Mouse (Mus musculus) thymus, adult 2 months (tissue): Measurements from ENCODE around the gene Armc5. TPM values are rescaled to one million over a fixed set of nuclear protein-coding genes. Genes with fewer than 3 reads are reported as not detected.

Source experiments
- DNase-seq: peaks from one replicate; pipeline ENCODE4 v3.0.0; 2021
- H3K27ac ChIP-seq: fragments of 200-500 bp; 2 replicates; pipeline ENCODE4 v1.5.1; 2012; ENCODE audit warnings: low read length, control low read depth; ENCODE audit not compliant: control insufficient read depth, insufficient read depth
- H3K27me3 ChIP-seq: fragments of 200-500 bp; 2 replicates; pipeline ENCODE4 v1.6.1; 2012; ENCODE audit warnings: mild to moderate bottlenecking, low read length, moderate library complexity, mixed read lengths; ENCODE audit not compliant: control insufficient read depth, insufficient read depth
- H3K36me3 ChIP-seq: fragments of 200-500 bp; 2 replicates; pipeline ENCODE4 v1.6.1; 2012; ENCODE audit warnings: mild to moderate bottlenecking, low read length, moderate library complexity; ENCODE audit not compliant: control insufficient read depth, insufficient read depth
- H3K4me1 ChIP-seq: fragments of 200-500 bp; replicated peaks from 2 replicates; pipeline ENCODE4 v1.6.1; 2012; ENCODE audit warnings: low read length; ENCODE audit not compliant: control insufficient read depth, insufficient read depth
- H3K4me3 ChIP-seq: fragments of 200-500 bp; 2 replicates; pipeline ENCODE4 v1.5.1; 2012; ENCODE audit warnings: mild to moderate bottlenecking, low read length, control low read depth, moderate library complexity; ENCODE audit not compliant: control insufficient read depth, insufficient read depth
- CTCF ChIP-seq: fragments of 200-500 bp; IDR thresholded peaks from 2 replicates; pipeline ENCODE4 v1.5.1; 2012; ENCODE audit warnings: mild to moderate bottlenecking, control low read depth, low read length, moderate library complexity, borderline replicate concordance; ENCODE audit not compliant: control insufficient read depth, poor library complexity, insufficient read depth; ENCODE audit errors: extremely low read depth
- POLR2A ChIP-seq: fragments of 200-500 bp; IDR thresholded peaks from 2 replicates; pipeline ENCODE4 v1.6.1; 2012; ENCODE audit warnings: mild to moderate bottlenecking, low read length, control low read depth, moderate library complexity; ENCODE audit not compliant: control insufficient read depth, poor library complexity, insufficient read depth; ENCODE audit errors: extremely low read depth
- whole genome bisulfite sequencing: fragments of 180-500 bp; shearing (Covaris S2); methylation state at CpG from one replicate; pipeline ENCODE4 v1.1.7; 2018; 5-methylcytosine and 5-hydroxymethylcytosine counted together
- polyA plus RNA-seq: library from polyadenylated mRNA; depleted of rRNA; stranded (reverse); fragments of >200 nt; gene quantifications from 2 replicates; pipeline ENCODE4 v1.2.3, GENCODE M21; 2012

Gene Armc5
- polyA plus RNA-seq, 1 experiment: 68.6 TPM

- H3K27ac ChIP-seq: peak overlapping the region; percentile 93
- H3K36me3 ChIP-seq: peaks cover 16% of the 10 kb centered on the region
- H3K27me3 ChIP-seq: no peaks in the 10 kb centered on the region
- peak overlapping the region; percentile 88 for H3K4me3 ChIP-seq
- peaks cover 9% of the 10 kb centered on the region for H3K4me1 ChIP-seq
- no peak for DNase-seq
- TF ChIP-seq POLR2A (no peak), CTCF (no peak)
- under 1% methylated on average over 25 of the region's 25 CpGs for WGBS
Observed at GRCm38 (mm10) chr7:128237593-128237926, 418 bp downstream of the Armc5 start.

- Histone ChIP-seq H3K27me3 (no peaks in the 10 kb centered on the region), H3K27ac (peak within 1 kb of the TSS; percentile 93), H3K4me3 (peak within 1 kb of the TSS; percentile 88), H3K4me1 (peaks cover 9% of the 10 kb centered on the region), H3K36me3 (peaks cover 22% of the 10 kb centered on the region)
- WGBS: under 1% methylated on average over 72 of the region's 72 CpGs
- DNase-seq: peak; percentile 100
- peak; percentile 45 for TF ChIP-seq POLR2A
- peak; percentile 56; the same call in 1 of the 2 replicates for TF ChIP-seq CTCF
Observed at GRCm38 (mm10) chr7:128237927-128238778, 1.0 kb downstream of the Armc5 start, which contains the start of gene 9130023H24Rik. 9130023H24Rik (minus strand) TSS chr7:128238031.

- H3K36me3 ChIP-seq: peaks cover 24% of the 10 kb centered on the region
- H3K27me3 ChIP-seq: no peaks in the 10 kb centered on the region
- DNase-seq: peak; percentile 43
- H3K27ac ChIP-seq: no peak overlapping the region
- no peak for TF ChIP-seq POLR2A
- no peak for TF ChIP-seq CTCF
- H3K4me1 ChIP-seq: peaks cover 9% of the 10 kb centered on the region
- WGBS: 28% methylated on average over 4 of the region's 4 CpGs
- no peak overlapping the region for H3K4me3 ChIP-seq
Observed at GRCm38 (mm10) chr7:128238991-128239390, 1.8 kb downstream of the Armc5 start.

- no peaks in the 10 kb centered on the region for H3K27me3 ChIP-seq
- no peak for TF ChIP-seq POLR2A
- TF ChIP-seq CTCF: no peak
- DNase-seq: no peak
- 96% methylated on average over 27 of the region's 27 CpGs for WGBS
- H3K4me3 ChIP-seq: no peak overlapping the region
- H3K36me3 ChIP-seq: peaks cover 36% of the 10 kb centered on the region
- H3K4me1 ChIP-seq: peaks cover 9% of the 10 kb centered on the region
- H3K27ac ChIP-seq: no peak overlapping the region
Observed at GRCm38 (mm10) chr7:128240131-128240784, 3.1 kb downstream of the Armc5 start.

GRCm38 (mm10) chr7:128242331-128242730 lies 5.2 kb downstream of the Armc5 start:
- no peak overlapping the region for H3K27ac ChIP-seq
- no peaks in the 10 kb centered on the region for H3K27me3 ChIP-seq
- H3K4me1 ChIP-seq: peaks cover 3% of the 10 kb centered on the region
- TF ChIP-seq CTCF: no peak
- TF ChIP-seq POLR2A: no peak
- WGBS: 98% methylated on average over 16 of the region's 16 CpGs
- no peak for DNase-seq
- no peak overlapping the region for H3K4me3 ChIP-seq
- peaks cover 36% of the 10 kb centered on the region for H3K36me3 ChIP-seq

- WGBS: 95% methylated on average over 10 of the region's 10 CpGs
- TF ChIP-seq CTCF (no peak), POLR2A (no peak)
- H3K4me1 ChIP-seq: no peaks in the 10 kb centered on the region
- H3K27ac ChIP-seq: no peak overlapping the region
- no peaks in the 10 kb centered on the region for H3K27me3 ChIP-seq
- DNase-seq: no peak
- no peak overlapping the region for H3K4me3 ChIP-seq
- peaks cover 36% of the 10 kb centered on the region for H3K36me3 ChIP-seq
Observed at GRCm38 (mm10) chr7:128243921-128244320, 6.8 kb downstream of the Armc5 start.
